Mouse (Mus musculus) G1E-ER4 (cell line): ENCODE data around the gene B4galnt3. TPM values are rescaled to one million over a fixed set of nuclear protein-coding genes. Genes with fewer than 3 reads are reported as not detected.

Source experiments
- GATA1 ChIP-seq: IDR thresholded peaks from one replicate; pipeline ENCODE4 v1.8.0; 2012; ENCODE audit warnings: low read length, inconsistent platforms
- polyA plus RNA-seq: library from polyadenylated mRNA; stranded (reverse); fragments of >175 nt; gene quantifications from 2 replicates; pipeline ENCODE4 v1.2.3, GENCODE M21; 2012

The B4galnt3 gene
- polyA plus RNA-seq, result not detected in 2 replicates

GRCm38 (mm10) chr6:120294056-120294784 is at the start of gene B4galnt3, which contains the start of gene D330020A13Rik:
B4galnt3 (minus strand) TSS chr6:120294559.
D330020A13Rik (plus strand) TSS chr6:120294364.
- TF ChIP-seq GATA1, result no peak

- TF ChIP-seq GATA1, result no peak
Measured at GRCm38 (mm10) chr6:120343992-120344391, 49.6 kb upstream of the B4galnt3 start.

DNA sequence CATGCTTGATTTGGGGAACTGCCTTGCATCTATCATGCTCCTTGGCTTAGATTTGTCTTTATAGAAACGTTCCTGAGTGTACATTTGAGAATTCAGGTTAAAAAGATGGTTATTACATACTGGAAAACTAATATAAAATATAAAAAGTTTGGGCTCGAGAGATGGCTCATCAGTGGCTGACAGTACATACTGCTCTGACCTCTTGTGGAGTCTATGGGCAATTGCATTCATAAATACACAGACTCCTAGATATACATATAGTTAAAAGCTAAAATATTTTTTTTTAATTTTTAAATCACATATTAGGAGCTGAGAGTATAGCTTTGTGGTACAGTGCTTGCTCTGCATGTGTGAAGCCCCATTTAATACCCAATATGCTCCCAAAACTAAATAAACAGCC is 38.0 kb upstream of the B4galnt3 start:
- no peak for TF ChIP-seq GATA1

- TF ChIP-seq GATA1, result no peak
Measured at GRCm38 (mm10) chr6:120324295-120324927, 30.1 kb upstream of the B4galnt3 start.

GRCm38 (mm10) chr6:120320369-120320768 is 26.0 kb upstream of the B4galnt3 start:
- TF ChIP-seq GATA1, result no peak

- no peak for TF ChIP-seq GATA1
Measured at GRCm38 (mm10) chr6:120319129-120319528, 24.8 kb upstream of the B4galnt3 start.

GRCm38 (mm10) chr6:120318303-120318940 is 24.1 kb upstream of the B4galnt3 start:
- no peak for TF ChIP-seq GATA1

DNA sequence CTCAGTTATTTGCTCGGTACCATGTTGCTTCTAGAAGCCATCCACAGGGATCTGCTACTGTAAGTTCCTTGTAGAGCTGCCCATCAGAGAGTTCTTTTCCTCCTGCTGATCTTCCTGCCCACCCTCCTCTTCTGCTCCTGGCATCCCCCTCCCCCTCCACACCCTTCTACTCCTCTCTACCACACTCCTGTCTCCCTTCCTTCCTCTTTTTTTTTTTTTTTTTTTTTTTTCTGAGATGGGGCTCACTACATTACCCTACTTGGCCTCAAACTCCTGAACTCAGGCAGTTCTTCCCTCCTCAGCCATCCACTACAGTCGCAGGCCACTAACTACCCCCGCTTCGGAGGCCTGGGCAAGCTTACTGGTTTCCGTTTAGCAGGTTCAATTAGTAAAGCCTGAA is 18.1 kb upstream of the B4galnt3 start:
- no peak for TF ChIP-seq GATA1

DNA sequence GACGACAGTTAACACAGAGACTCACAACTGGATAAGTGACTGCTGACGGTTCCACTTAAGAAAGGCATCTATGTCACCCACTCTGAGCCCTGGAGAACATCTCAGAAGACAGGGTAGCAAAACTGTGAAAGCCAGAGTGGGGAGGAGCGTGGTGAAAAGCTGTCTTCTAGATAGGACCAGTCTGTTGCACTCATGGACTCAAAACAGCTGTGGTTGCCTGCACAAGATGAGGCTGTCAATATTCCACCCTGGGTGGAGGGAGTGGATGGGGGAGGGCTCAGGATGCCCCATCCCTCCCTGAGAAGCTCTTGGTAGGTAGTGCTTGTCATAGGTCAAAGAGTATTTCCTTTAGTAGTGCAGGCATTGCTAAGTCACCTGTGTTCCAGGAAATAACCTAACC is 15.4 kb upstream of the B4galnt3 start:
- TF ChIP-seq GATA1, result no peak

- no peak for TF ChIP-seq GATA1
Measured at GRCm38 (mm10) chr6:120309338-120309737, 15.0 kb upstream of the B4galnt3 start.

- no peak for TF ChIP-seq GATA1
Measured at GRCm38 (mm10) chr6:120306859-120307594, 12.7 kb upstream of the B4galnt3 start.

DNA sequence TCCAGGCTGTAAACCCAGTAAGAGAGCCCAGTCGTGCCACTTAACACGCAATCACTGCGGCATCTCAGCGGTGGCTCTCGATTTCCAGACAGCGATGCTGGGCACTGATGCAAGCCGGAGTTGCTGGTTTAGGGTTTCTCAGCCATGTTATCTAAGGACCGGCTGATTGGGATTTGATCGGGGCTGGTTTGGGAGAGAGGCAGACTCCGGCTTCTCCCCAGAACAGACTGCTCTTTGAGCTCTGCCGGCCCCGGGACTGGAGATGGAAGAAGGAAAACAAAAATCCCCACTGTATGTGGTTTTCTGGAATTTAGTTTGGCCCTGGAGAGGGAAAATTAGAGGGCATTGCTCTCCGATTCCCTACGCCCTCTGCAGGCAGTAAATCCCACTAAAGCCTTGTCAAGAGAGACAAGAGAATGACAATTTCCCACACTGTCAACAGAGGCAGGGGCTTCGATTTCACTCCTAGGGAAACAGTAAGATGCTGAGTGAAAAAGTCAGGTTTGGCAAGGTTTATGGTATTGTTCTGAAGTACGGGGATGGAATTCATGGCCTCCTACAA is 8.5 kb upstream of the B4galnt3 start:
- no peak for TF ChIP-seq GATA1

- TF ChIP-seq GATA1, result no peak
Measured at GRCm38 (mm10) chr6:120301137-120301536, 6.8 kb upstream of the B4galnt3 start.

DNA sequence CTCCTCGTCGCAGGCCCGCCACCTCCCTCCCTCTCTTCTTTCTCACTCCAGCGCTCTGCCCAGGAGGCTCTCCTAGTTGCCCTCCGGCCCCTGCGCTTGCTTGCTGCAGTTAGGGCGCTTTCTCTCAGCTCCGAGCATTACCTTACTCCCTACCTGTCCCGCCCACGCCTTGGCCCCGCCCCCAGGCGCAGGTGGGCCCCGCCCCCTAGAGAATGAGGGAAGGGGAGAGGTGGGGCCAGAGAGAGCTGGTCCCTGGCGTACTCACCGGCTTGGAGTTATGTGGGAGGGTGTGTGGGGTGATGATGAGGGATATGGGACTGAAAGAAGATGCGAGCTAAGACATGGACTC is 400 bp upstream of the B4galnt3 start:
- no peak for TF ChIP-seq GATA1

DNA sequence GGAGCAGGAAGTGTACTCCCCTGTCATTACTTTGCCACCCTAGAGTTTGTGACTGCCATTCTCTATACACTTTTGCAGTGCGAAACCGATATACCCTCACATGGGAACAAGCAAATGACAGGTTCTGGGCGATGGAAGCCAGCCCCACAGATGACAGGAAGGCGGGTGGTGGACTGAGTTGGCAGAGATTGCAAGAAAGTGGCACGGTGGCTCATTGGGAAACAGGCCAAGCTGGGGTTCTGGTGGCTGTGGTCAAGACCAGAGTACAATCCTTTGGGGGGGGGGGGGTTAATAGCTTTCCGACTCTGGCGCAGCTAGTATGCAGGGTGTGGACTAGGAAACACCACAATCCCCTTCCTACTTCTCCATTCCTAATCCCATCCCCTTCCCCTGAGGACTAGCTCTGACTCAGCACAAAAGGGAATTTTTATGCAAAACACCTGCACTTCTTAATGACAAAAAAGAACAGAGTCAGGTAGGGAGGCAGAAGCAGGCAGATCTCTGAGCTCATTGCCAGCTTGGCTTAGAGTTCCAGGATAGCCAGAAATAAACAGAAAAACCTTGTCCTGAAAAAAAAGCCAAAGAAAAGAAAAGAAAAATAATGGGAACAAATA is 2.9 kb downstream of the B4galnt3 start:
- no peak for TF ChIP-seq GATA1
